Mouse (Mus musculus): ENCODE results near the gene Ctsd. TPM values are rescaled to one million over a fixed set of nuclear protein-coding genes. Genes with fewer than 3 reads are reported as not detected.

The Ctsd gene
- polyA plus RNA-seq, 1 experiment from 2014 or later, result 158 TPM

DNA sequence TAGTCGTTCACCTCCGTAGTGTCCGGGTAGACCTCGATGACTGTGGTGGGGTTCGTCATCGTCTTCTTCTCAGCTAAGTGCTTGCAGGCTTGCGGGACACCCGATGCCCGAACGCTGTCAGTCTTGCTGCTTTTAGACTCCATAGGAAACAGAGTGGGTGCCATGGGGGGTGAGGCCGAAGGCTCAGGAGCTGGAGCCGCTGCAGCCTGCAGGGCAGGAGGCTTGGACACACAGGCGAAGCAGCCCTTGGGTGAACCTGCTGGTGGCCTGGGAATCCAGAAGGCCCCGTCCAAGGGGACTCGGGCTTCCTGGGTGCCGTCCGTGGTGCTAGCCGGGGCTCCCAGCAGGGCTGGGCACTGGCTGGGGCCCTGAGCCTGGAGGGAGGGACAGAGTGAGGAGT lies 16.9 kb downstream of the Ctsd start:
- peaks cover 39% of the 10 kb centered on the region for H3K4me1 ChIP-seq
- no peak overlapping the region for H3K4me3 ChIP-seq
- peaks cover 63% of the 10 kb centered on the region for H3K27me3 ChIP-seq (replicated peaks; ENCODE audit: low read depth, poor library complexity, severe bottlenecking)
- peaks cover 10% of the 10 kb centered on the region for H3K36me3 ChIP-seq (replicated peaks)
- H3K27ac ChIP-seq (replicated peaks), result 0 out of 2 replicates have a peak overlapping the region, but pooled peaks have one; percentile 22
- no peak for DNase-seq (ENCODE audit: low spot score)
- WGBS, result 79% methylated on average over 18 of the region's 18 CpGs
- no peaks in the 10 kb centered on the region for H3K9me3 ChIP-seq

DNA sequence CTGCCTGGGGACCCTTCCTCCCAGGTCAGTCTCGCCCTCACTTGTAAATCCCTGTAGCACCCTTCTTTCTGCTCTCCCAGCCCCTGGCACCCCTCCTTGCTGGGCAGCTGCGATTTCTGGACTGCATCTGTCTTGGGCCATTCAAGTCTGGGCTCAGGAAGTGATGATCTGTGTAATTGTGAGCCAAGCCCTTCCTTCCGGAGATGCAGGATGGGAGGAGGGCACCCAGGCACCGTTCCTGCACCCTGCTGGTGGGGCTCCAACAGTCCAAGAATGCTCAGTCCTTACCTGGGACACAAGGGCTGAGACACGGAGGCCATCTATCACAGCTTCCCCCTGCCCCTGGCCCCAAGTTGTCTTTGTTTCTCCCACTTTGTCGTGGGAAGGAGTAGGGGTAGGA lies 18.0 kb downstream of the Ctsd start:
- WGBS, result 66% methylated on average over 6 of the region's 6 CpGs
- Histone ChIP-seq H3K4me1 (peaks cover 38% of the 10 kb centered on the region), H3K9me3 (no peaks in the 10 kb centered on the region), H3K36me3 (replicated peaks) (no peaks in the 10 kb centered on the region; the same call in 1 of the 2 replicates), H3K27me3 (replicated peaks; ENCODE audit: low read depth, poor library complexity, severe bottlenecking) (peaks cover 63% of the 10 kb centered on the region), H3K4me3 (no peak overlapping the region), H3K27ac (replicated peaks) (no peak overlapping the region)
- no peak for DNase-seq (ENCODE audit: low spot score)

DNA sequence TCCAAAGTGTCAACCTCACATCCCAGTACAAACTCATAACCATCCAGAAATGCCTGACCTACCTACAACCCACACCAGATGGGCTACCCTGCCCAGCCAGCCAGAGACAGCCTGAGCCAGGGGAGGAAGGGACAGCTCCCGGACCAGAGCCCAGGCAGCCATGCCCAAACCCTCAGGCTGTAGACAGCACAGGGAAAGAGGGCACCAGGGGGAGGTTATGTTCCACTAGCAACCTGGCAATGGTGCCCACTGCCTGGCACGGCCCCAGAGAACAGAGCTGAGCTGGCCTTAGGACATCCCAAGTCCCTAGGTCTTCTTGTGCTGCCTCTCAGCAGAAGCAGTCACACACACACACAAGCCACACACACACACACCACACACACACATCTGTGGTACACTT lies 19.0 kb downstream of the Ctsd start:
- Histone ChIP-seq H3K36me3 (replicated peaks) (no peaks in the 10 kb centered on the region), H3K9me3 (no peaks in the 10 kb centered on the region), H3K27me3 (replicated peaks; ENCODE audit: low read depth, poor library complexity, severe bottlenecking) (peaks cover 61% of the 10 kb centered on the region), H3K4me3 (no peak overlapping the region), H3K4me1 (peaks cover 28% of the 10 kb centered on the region), H3K27ac (replicated peaks) (no peak overlapping the region)
- DNase-seq (ENCODE audit: low spot score), result no peak
- 73% methylated on average over 2 of the region's 2 CpGs for WGBS

DNA sequence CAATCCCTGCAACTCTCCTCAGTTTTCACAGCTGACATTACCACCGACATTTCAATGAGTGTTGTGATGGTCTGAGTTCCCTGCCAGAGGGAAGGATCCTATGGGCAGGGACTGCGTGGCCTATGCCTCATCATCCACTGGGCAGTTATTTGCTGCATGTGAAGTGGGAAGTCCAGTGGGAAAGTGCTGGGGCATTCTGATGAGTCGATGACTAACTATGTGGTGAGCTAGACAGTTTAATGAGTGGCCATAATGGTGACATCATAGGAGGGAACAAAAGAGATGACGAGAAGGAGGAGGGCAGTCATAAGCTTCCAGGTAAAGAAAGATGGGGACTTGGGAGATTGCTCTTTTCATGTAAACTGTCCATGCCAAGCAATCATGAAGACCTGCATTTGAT lies 24.7 kb downstream of the Ctsd start:
- Histone ChIP-seq H3K9me3 (no peaks in the 10 kb centered on the region), H3K4me3 (no peak overlapping the region), H3K27ac (replicated peaks) (no peak overlapping the region), H3K27me3 (replicated peaks; ENCODE audit: low read depth, poor library complexity, severe bottlenecking) (peaks cover 3% of the 10 kb centered on the region), H3K4me1 (no peaks in the 10 kb centered on the region), H3K36me3 (replicated peaks) (no peaks in the 10 kb centered on the region)
- DNase-seq (ENCODE audit: low spot score), result no peak
- 82% methylated on average over 4 of the region's 4 CpGs for WGBS

DNA sequence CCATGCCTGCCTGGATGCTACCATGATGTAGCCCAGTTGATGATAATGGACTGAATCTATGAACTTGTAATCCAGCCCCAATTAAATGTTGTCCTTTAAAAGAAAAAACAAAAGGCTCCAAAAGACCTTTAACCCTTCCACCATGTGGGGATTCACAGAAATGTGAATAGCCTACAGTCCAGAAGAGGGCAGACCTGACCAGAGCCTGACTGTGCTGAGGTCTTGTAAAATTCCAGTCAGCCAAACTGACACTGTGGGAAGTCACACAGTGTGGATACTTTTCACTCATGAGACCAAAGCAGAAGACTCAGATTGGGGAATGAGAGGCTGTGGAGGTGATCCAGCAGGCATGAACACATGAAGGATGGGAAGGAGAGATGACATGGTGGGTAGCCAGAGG lies 27.1 kb downstream of the Ctsd start:
- no peaks in the 10 kb centered on the region for H3K36me3 ChIP-seq (replicated peaks)
- no peak overlapping the region for H3K4me3 ChIP-seq

DNA sequence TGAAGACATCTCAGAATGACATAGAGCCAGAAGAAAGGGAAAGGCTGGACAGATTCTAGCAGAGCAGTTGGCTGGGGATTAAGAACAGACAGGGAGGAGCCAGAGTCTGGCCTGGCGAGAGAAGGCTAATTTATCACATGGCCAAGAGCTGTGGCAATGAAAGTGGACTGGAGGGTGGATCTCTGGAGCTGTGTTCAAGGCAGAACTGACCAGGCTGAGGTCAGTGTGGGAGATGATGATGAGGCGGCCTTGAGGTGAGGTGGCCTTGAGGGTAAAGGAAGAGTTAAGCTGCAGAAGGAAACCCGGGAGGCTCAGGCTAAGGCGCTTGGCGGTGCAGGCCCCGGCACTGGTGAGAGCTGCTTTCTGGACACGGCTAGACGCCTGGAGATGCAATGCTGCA lies 28.7 kb downstream of the Ctsd start:
- Histone ChIP-seq H3K4me1 (peaks cover 18% of the 10 kb centered on the region), H3K36me3 (replicated peaks) (no peaks in the 10 kb centered on the region), H3K27me3 (replicated peaks; ENCODE audit: low read depth, poor library complexity, severe bottlenecking) (no peaks in the 10 kb centered on the region; the same call in 1 of the 2 replicates), H3K4me3 (no peak overlapping the region), H3K9me3 (no peaks in the 10 kb centered on the region), H3K27ac (replicated peaks) (no peak overlapping the region)
- 79% methylated on average over 8 of the region's 8 CpGs for WGBS
- no peak for DNase-seq (ENCODE audit: low spot score)

More for the DNA sequence above, 27.1 kb downstream of the Ctsd start:
- H3K27me3 ChIP-seq (replicated peaks; ENCODE audit: low read depth, poor library complexity, severe bottlenecking), result no peaks in the 10 kb centered on the region; the same call in 1 of the 2 replicates
- no peak overlapping the region for H3K27ac ChIP-seq (replicated peaks)
- H3K4me1 ChIP-seq, result peaks cover 4% of the 10 kb centered on the region; the same call in 1 of the 2 replicates
- no peaks in the 10 kb centered on the region for H3K9me3 ChIP-seq
- DNase-seq (ENCODE audit: low spot score), result no peak

DNA sequence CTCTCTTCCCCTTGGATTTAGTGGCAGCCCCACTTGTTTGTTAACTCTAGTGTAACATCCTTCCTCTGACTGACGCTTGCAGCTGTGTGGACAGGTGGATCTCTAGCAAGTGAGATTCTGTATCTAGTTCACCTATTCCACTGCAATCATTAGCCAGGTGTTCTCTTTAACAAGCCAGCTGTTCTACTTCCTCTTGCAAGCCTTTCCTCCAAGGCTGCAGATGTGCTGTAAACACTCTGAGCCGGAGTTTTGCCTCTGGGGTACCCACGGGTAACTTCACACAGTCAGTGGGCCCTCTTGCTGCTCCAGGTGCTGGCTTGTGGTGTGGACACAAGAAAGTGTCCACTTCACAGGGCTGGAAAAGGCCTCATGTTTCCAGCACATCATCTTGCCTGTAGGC lies 30.3 kb downstream of the Ctsd start:
- Histone ChIP-seq H3K27ac (replicated peaks) (no peak overlapping the region), H3K4me1 (peaks cover 18% of the 10 kb centered on the region), H3K36me3 (replicated peaks) (no peaks in the 10 kb centered on the region), H3K9me3 (no peaks in the 10 kb centered on the region), H3K27me3 (replicated peaks; ENCODE audit: low read depth, poor library complexity, severe bottlenecking) (no peaks in the 10 kb centered on the region; the same call in 1 of the 2 replicates), H3K4me3 (no peak overlapping the region)
- no peak for DNase-seq (ENCODE audit: low spot score)
- WGBS, result 83% methylated on average over 3 of the region's 3 CpGs

DNA sequence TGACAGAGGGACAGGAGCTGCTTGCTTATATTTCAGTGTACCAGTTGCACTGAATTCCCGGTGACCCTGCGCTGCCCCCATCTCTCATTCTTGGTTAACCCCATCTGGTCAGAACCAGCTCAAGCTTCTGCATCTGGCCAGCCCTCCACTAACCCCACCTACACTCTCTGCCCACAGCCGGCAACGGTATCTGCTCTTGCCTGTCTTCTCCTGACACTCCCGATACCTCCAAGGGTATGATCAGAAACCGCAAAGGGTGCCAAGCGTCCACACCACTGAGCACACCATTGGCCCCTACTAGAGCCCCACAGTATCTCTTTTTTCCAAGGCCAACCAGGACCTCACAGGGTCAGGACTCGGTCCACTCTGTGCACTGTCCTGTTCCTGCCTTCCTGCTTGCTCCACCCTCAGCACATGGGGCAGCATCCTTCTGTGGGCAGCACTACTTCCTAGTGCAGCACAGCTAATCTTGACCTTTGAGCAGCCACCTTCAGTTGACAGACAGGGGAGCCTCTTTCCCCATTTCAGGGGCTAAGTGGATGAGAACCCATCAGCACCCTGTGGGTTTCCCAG lies 33.1 kb downstream of the Ctsd start:
- H3K9me3 ChIP-seq, result no peaks in the 10 kb centered on the region
- no peaks in the 10 kb centered on the region; the same call in 1 of the 2 replicates for H3K27me3 ChIP-seq (replicated peaks; ENCODE audit: low read depth, poor library complexity, severe bottlenecking)
- 78% methylated on average over 8 of the region's 8 CpGs for WGBS
- DNase-seq (ENCODE audit: low spot score), result no peak
- H3K4me1 ChIP-seq, result peaks cover 22% of the 10 kb centered on the region
- H3K27ac ChIP-seq (replicated peaks), result peak overlapping the region; percentile 21; the same call in 1 of the 2 replicates
- H3K4me3 ChIP-seq, result no peak overlapping the region
- H3K36me3 ChIP-seq (replicated peaks), result no peaks in the 10 kb centered on the region

DNA sequence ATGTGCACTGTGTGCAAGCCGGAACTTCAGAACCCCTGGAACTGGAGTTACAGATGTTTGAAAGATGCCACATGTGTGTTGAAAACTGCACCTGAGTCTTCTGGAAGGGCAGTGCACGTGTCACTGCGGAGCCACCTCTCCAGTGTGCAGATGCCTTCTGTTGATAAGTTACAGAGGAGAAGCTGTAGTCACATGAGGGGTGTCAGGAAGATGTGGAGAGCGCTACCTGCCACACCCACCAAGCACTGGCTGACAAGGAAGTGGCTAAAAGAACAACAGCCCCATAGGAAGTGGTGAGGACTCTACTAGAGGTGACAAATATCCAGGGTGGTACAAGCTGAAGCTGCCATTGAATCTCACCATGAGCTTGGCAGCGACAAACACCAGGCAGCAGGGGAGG lies 34.0 kb downstream of the Ctsd start:
- Histone ChIP-seq H3K9me3 (no peaks in the 10 kb centered on the region), H3K4me1 (peaks cover 29% of the 10 kb centered on the region), H3K36me3 (replicated peaks) (no peaks in the 10 kb centered on the region), H3K27ac (replicated peaks) (no peak overlapping the region), H3K27me3 (replicated peaks; ENCODE audit: low read depth, poor library complexity, severe bottlenecking) (no peaks in the 10 kb centered on the region; the same call in 1 of the 2 replicates), H3K4me3 (no peak overlapping the region)
- 75% methylated on average over 5 of the region's 5 CpGs for WGBS
- no peak for DNase-seq (ENCODE audit: low spot score)

DNA sequence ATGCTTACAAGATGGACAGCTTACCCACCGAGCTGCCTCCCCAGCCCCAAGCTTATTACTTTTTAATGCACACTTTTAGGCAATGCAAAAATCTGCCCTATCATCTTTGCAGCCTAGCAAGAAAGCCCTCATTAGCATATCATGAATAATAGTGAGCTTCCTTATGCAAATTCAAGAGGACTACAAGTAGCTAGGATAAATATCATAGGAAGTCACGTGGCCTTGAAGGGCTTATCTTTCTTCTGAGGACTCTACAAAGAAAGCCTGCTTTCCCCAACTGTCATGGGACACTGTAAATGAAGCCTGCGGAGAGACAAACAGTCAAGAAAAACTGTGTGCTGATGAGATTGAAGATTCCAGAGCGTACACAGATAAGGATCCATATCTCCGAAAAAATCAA lies 36.3 kb downstream of the Ctsd start:
- H3K36me3 ChIP-seq (replicated peaks), result no peaks in the 10 kb centered on the region
- 78% methylated on average over 5 of the region's 5 CpGs for WGBS
- H3K4me1 ChIP-seq, result peaks cover 29% of the 10 kb centered on the region
- no peak overlapping the region for H3K4me3 ChIP-seq
- no peaks in the 10 kb centered on the region; the same call in 1 of the 2 replicates for H3K27me3 ChIP-seq (replicated peaks; ENCODE audit: low read depth, poor library complexity, severe bottlenecking)
- no peak for DNase-seq (ENCODE audit: low spot score)
- H3K9me3 ChIP-seq, result no peaks in the 10 kb centered on the region
- H3K27ac ChIP-seq (replicated peaks), result no peak overlapping the region

DNA sequence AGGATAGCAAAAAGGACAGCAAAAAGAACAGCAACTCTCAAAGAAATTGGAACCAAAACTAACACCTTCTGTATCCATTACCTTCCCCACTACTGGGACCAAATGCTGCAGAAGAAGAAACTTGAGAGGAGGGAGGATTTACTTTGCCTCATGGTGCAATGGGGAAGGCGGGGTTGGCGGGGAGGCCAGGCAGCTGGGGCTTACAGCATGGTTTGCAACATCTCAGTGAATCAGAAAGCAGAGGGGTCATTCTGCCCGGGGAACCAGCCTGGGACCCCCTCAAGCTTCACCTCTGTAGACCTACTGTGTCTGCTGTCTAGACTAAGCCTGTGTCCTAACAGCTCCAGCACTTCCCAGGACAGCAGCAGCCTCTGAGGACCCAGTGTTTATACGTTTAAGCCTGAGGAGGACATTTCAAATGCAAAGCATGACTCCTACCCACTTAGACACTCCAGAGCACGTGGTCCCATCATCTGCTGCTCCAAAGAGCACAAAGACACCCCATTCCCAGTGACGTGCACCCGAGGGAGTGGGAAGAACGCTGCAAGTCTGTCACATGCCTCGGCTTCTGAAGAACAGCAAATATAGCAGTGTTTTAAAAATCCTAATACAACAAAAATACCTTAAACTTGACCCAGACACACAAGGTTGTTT lies 38.4 kb downstream of the Ctsd start:
- no peak for DNase-seq (ENCODE audit: low spot score)

DNA sequence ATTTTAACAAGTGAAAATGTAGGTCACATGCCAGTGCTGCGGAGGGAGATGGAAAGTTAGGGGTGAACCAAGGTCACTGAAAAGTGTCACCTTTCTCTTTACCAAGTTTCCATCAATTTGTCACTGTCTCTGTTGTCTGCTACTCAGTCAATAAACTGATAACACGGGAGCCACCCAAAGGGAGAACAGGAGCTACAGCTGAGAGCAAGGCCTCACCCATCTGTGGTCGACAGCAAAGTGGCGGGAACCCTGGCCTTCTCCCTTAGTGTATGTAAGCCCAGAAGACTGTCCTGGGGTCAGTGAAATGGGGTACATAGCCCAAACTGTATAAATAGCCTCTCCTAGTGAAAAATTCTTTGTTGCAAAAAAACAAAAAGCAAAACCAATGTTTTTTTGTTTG lies 40.3 kb downstream of the Ctsd start:
- 77% methylated on average over 4 of the region's 4 CpGs for WGBS
- Histone ChIP-seq H3K4me1 (peaks cover 11% of the 10 kb centered on the region), H3K27me3 (replicated peaks; ENCODE audit: low read depth, poor library complexity, severe bottlenecking) (no peaks in the 10 kb centered on the region), H3K27ac (replicated peaks) (no peak overlapping the region), H3K36me3 (replicated peaks) (no peaks in the 10 kb centered on the region), H3K4me3 (no peak overlapping the region), H3K9me3 (no peaks in the 10 kb centered on the region)
- no peak for DNase-seq (ENCODE audit: low spot score)

More for the DNA sequence above, 38.4 kb downstream of the Ctsd start:
- no peak overlapping the region for H3K4me3 ChIP-seq
- 36% methylated on average over 9 of the region's 9 CpGs for WGBS
- H3K36me3 ChIP-seq (replicated peaks), result no peaks in the 10 kb centered on the region
- no peaks in the 10 kb centered on the region for H3K9me3 ChIP-seq
- H3K4me1 ChIP-seq, result peaks cover 12% of the 10 kb centered on the region
- no peaks in the 10 kb centered on the region for H3K27me3 ChIP-seq (replicated peaks; ENCODE audit: low read depth, poor library complexity, severe bottlenecking)
- H3K27ac ChIP-seq (replicated peaks), result peak overlapping the region; percentile 65

DNA sequence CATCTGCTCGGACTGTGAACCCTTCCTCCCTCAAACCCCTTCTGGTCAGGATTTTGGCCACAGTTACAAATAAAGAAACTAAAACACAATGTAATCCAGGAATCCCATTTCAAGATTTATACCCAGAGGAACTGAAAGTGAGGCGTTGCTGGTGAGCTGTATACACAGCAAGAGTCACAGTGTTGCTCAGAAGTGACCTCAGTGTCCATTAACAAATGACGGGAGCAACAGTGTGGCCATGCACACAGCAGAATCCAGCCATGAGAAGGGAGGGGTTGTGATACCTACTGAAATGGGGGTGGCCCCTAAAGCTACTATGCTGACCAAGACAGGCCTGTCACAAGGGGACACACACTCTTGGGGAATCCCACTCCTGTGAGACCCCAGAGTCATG lies 45.6 kb downstream of the Ctsd start:
- Histone ChIP-seq H3K4me1 (peaks cover 21% of the 10 kb centered on the region), H3K36me3 (replicated peaks) (no peaks in the 10 kb centered on the region), H3K27ac (replicated peaks) (peak overlapping the region; percentile 58; the same call in 1 of the 2 replicates), H3K27me3 (replicated peaks; ENCODE audit: low read depth, poor library complexity, severe bottlenecking) (no peaks in the 10 kb centered on the region), H3K4me3 (no peak overlapping the region), H3K9me3 (no peaks in the 10 kb centered on the region)
- no peak for DNase-seq (ENCODE audit: low spot score)
- 78% methylated on average over 3 of the region's 3 CpGs for WGBS

All from embryonic facial prominence, embryonic 10.5 days (tissue).